Mouse (Mus musculus): ENCODE results near the gene Fgfr2.
"Not testable (repeated sequence)": the region's sequence is repeated elsewhere in the genome, so short reads cannot be mapped to it uniquely, and the experiment has no call there.

The Fgfr2 gene

GRCm38 (mm10) chr7:131042657-131043056 is 2080.5 kb downstream of the Fgfr2 start:
- DNase-seq: peak; percentile 22

- not testable (repeated sequence) for DNase-seq
Measured at GRCm38 (mm10) chr7:131040760-131041159, 2082.4 kb downstream of the Fgfr2 start.

GRCm38 (mm10) chr7:131037083-131037482 is 2086.1 kb downstream of the Fgfr2 start:
- DNase-seq: no peak

GRCm38 (mm10) chr7:131036396-131036795 is 2086.8 kb downstream of the Fgfr2 start:
- DNase-seq: no peak

GRCm38 (mm10) chr7:131031755-131032154 is 2091.4 kb downstream of the Fgfr2 start, which contains the start of gene Dmbt1:
Dmbt1 (plus strand) TSS chr7:131032053.
- DNase-seq: no peak

GRCm38 (mm10) chr7:131027557-131027956 is 2095.6 kb downstream of the Fgfr2 start:
- DNase-seq: no peak

GRCm38 (mm10) chr7:131024807-131025206 is 2098.3 kb downstream of the Fgfr2 start:
- no peak for DNase-seq

GRCm38 (mm10) chr7:131019181-131019580 is 2104.0 kb downstream of the Fgfr2 start:
- DNase-seq: no peak

- DNase-seq: peak; percentile 41
Measured at GRCm38 (mm10) chr7:131011901-131012300, 2111.2 kb downstream of the Fgfr2 start.

- DNase-seq: no peak
Measured at GRCm38 (mm10) chr7:131009178-131009577, 2114.0 kb downstream of the Fgfr2 start.

GRCm38 (mm10) chr7:131007221-131007620 is 2115.9 kb downstream of the Fgfr2 start:
- DNase-seq: no peak

- DNase-seq: no peak
Measured at GRCm38 (mm10) chr7:131004071-131004470, 2119.1 kb downstream of the Fgfr2 start.

GRCm38 (mm10) chr7:131001976-131002726 is 2121.0 kb downstream of the Fgfr2 start:
- DNase-seq: no peak

GRCm38 (mm10) chr7:130993907-130994306 is 2129.2 kb downstream of the Fgfr2 start:
- DNase-seq: peak; percentile 45

- DNase-seq: no peak
Measured at GRCm38 (mm10) chr7:130991174-130991789, 2131.9 kb downstream of the Fgfr2 start.

- no peak for DNase-seq
Measured at GRCm38 (mm10) chr7:130989371-130989770, 2133.8 kb downstream of the Fgfr2 start.

- DNase-seq: peak; percentile 31
Measured at GRCm38 (mm10) chr7:130988146-130988545, 2135.0 kb downstream of the Fgfr2 start.

GRCm38 (mm10) chr7:130985716-130986115 is 2137.4 kb downstream of the Fgfr2 start:
- DNase-seq: no peak

- no peak for DNase-seq
Measured at GRCm38 (mm10) chr7:130985193-130985592, 2138.0 kb downstream of the Fgfr2 start.

GRCm38 (mm10) chr7:130984294-130984693 is 2138.9 kb downstream of the Fgfr2 start:
- no peak for DNase-seq

GRCm38 (mm10) chr7:130982881-130983280 is 2140.3 kb downstream of the Fgfr2 start:
- no peak for DNase-seq

GRCm38 (mm10) chr7:130982371-130982770 is 2140.8 kb downstream of the Fgfr2 start:
- peak; percentile 82 for DNase-seq

GRCm38 (mm10) chr7:130980130-130980529 is 2143.0 kb downstream of the Fgfr2 start:
- no peak for DNase-seq

GRCm38 (mm10) chr7:130978545-130978944 is 2144.6 kb downstream of the Fgfr2 start:
- no peak for DNase-seq

Measured in lung, postnatal 10 days (tissue).